Mouse (Mus musculus) layer of hippocampus, postnatal 25 days (tissue): ENCODE measurements around the gene Gm4175. TPM values are rescaled to one million over a fixed set of nuclear protein-coding genes. Genes with fewer than 3 reads are reported as not detected.
"Not testable (repeated sequence)": the region's sequence is repeated elsewhere in the genome, so short reads cannot be mapped to it uniquely, and the experiment has no call there.

Experiments used
- DNase-seq, 2 experiments: peaks; one replicate each; pipeline ENCODE4 v3.0.0; 2022; ENCODE audit warnings: mixed read lengths in 2 of 2, low spot score in 1 of 2; ENCODE audit errors: extremely low spot score in 1 of 2
- total RNA-seq, 2 experiments: library from RNA; stranded (reverse); gene quantifications; 2 replicates each; pipeline ENCODE4 v1.2.3; 2021

Gene Gm4175
- not detected for total RNA-seq

DNA sequence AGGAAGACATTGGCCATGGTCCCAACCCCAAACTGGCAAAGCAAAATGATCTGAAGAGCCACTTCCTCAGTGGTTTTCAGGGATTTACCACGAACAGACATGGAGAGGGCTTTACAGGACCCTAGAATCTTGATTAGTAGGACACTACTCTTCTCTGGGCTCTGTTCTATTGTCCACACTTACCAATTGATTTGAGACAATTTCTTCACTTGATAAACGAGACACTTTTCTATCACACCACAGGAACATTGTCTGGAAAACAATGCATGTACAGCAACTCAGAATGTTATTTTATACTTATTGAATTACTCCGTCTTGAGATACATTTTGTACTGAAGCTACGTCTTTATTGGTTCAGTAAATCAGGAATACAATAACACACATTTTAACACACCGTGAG is at the start of gene Gm4175:
TSS of gene Gm4175 (minus strand) at position 101 of the 400 bp plus-strand sequence.
- DNase-seq, result not testable (repeated sequence)

DNA sequence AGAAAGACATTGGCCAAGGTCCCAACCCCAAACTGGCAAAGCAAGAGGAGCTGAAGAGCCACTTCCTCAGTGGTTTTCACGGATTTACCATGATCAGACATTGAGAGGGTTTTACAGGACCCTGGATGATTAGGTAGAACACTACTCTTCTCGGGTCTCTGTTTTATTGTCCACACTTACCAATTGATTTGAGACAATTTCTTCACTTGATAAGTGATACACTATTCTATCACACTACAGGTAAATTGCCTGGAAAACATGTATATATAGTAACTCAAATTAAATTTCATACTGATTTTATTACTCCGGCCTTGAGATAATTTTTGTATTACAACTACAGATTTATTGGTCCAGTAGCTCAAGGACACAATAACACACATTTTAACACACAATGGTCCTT is 35.4 kb upstream of the Gm4175 start, which contains the start of gene Gm4177:
TSS of gene Gm4177 (minus strand) at position 101 of the 400 bp plus-strand sequence.
- not testable (repeated sequence) for DNase-seq

Other genes starting within 250 kb of the Gm4175 start
- gene Vmn1r130, start 249.7 kb downstream of the Gm4175 start, total RNA-seq, result not detected
- not detected for gene Vmn1r131, start 215.4 kb downstream of the Gm4175 start, total RNA-seq
- not detected for gene Vmn1r132, start 147.4 kb downstream of the Gm4175 start, total RNA-seq
- not detected for gene Gm4177, start 35.3 kb upstream of the Gm4175 start, total RNA-seq
- not detected for gene Vmn1r135, start 70.9 kb upstream of the Gm4175 start, total RNA-seq
- not detected for gene Gm5725, start 82.8 kb upstream of the Gm4175 start, total RNA-seq
- not detected for gene Gm5891, start 159.8 kb upstream of the Gm4175 start, total RNA-seq
- gene Vmn1r137, start 233.1 kb upstream of the Gm4175 start, total RNA-seq, result not detected